Mouse (Mus musculus): Measurements from ENCODE around the gene Ccr4. TPM values are rescaled to one million over a fixed set of nuclear protein-coding genes. Genes with fewer than 3 reads are reported as not detected.

The Ccr4 gene
- polyA plus RNA-seq, 1 experiment from 2014 or later: 0.49 TPM

DNA sequence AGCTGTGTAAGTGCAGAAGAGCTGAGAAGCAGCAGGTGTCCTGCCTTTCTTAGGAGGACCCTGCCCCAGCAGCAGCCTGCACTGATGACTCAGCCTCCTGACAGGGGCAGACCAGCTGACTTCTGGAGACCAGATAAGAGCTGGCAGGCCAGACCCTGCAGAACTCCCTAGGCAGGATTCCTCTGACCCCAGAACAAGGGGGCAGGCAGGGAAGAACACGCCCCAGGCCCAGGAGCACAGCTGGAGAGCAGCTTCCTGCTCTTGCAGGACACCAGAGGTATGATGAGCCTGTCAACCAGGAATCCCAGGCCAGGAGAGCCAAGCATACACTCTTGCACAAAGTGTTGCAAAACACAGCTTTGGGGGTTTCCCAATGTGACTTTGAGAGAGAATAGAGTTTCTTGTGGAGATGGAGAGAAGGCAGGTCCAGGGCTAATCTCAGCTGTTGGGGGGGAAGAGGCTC, 36.6 kb upstream of the Ccr4 start:
- no peaks in the 10 kb centered on the region for H3K27me3 ChIP-seq (ENCODE audit: insufficient read depth, low read length)
- H3K4me2 ChIP-seq (replicated peaks; ENCODE audit: low read depth, low read length): no peak overlapping the region
- H3K4me1 ChIP-seq (ENCODE audit: insufficient read depth, low read length): peaks cover 50% of the 10 kb centered on the region
- 35% methylated on average over 1 of the region's 1 CpGs for WGBS
- ATAC-seq (ENCODE audit: low FRiP score, low TSS enrichment): no peak
- H3K27ac ChIP-seq (ENCODE audit: low read length): no peak overlapping the region
- H3K4me3 ChIP-seq (ENCODE audit: low read length): no peak overlapping the region
- no peaks in the 10 kb centered on the region for H3K9me3 ChIP-seq (ENCODE audit: low read length)
- no peak overlapping the region for H3K9ac ChIP-seq (replicated peaks; ENCODE audit: low read length)
- H3K36me3 ChIP-seq (ENCODE audit: insufficient read depth, low read length): no peaks in the 10 kb centered on the region

DNA sequence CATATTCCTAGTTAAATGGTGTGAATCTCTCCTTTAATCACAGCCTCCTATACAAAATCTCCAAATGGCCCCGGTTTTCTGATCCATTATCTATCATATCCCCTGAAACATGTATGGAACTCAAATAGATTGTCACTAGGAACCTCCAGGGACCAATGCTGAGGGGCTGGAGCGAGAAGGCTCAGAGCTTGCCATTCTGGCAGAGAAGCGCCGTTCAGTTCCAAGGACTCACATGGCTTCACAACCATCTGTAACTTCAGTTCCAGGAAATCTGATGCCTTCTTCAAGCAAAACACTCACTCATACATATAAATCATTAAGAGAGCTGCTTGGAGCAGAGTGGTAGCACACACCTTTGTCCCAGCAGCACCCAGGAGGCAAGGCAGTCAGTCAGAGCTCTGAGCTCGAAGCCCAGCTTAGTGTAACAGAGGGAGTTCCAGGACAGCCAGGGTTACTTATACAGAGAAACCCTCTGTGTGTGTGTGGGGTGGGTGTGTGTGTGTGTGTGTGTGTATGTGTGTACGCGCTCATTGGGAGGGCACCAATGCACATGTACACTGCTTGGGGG, 34.4 kb upstream of the Ccr4 start:
- peak; percentile 55; the same call in 1 of the 2 replicates for ATAC-seq (ENCODE audit: low FRiP score, low TSS enrichment)
- WGBS: 52% methylated on average over 7 of the region's 7 CpGs
- no peaks in the 10 kb centered on the region for H3K27me3 ChIP-seq (ENCODE audit: insufficient read depth, low read length)
- no peaks in the 10 kb centered on the region for H3K9me3 ChIP-seq (ENCODE audit: low read length)
- H3K9ac ChIP-seq (replicated peaks; ENCODE audit: low read length): 0 out of 2 replicates have a peak overlapping the region, but pooled peaks have one; percentile 10
- H3K27ac ChIP-seq (ENCODE audit: low read length): peak overlapping the region; percentile 64
- no peak overlapping the region for H3K4me2 ChIP-seq (replicated peaks; ENCODE audit: low read depth, low read length)
- peaks cover 30% of the 10 kb centered on the region for H3K4me1 ChIP-seq (ENCODE audit: insufficient read depth, low read length)
- no peak overlapping the region for H3K4me3 ChIP-seq (ENCODE audit: low read length)
- H3K36me3 ChIP-seq (ENCODE audit: insufficient read depth, low read length): no peaks in the 10 kb centered on the region

DNA sequence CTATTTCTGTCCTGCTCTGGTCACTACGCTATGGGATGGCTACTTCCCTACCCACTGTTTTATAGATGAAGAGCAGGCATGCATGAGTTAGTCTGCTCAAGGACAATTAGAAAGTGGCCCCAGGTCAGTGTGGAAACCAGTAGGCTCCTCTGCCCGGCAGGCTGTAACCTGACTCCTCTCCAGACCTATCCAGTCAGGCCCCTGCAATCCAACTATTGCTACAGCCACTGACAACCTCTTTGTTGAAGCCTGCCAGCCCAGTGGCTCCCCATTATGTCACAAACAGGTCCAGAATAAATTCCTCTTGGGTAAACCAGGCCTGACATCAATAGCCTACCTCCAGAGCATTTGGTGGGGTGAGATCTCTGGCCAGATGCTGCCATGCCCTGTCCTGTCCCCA, 31.9 kb upstream of the Ccr4 start:
- peaks cover 33% of the 10 kb centered on the region for H3K4me1 ChIP-seq (ENCODE audit: insufficient read depth, low read length)
- H3K36me3 ChIP-seq (ENCODE audit: insufficient read depth, low read length): no peaks in the 10 kb centered on the region
- H3K4me3 ChIP-seq (ENCODE audit: low read length): no peak overlapping the region
- H3K9me3 ChIP-seq (ENCODE audit: low read length): no peaks in the 10 kb centered on the region
- ATAC-seq (ENCODE audit: low FRiP score, low TSS enrichment): peak; percentile 81
- 27% methylated on average over 2 of the region's 2 CpGs for WGBS
- no peaks in the 10 kb centered on the region for H3K27me3 ChIP-seq (ENCODE audit: insufficient read depth, low read length)
- H3K9ac ChIP-seq (replicated peaks; ENCODE audit: low read length): 0 out of 2 replicates have a peak overlapping the region, but pooled peaks have one; percentile 13
- H3K4me2 ChIP-seq (replicated peaks; ENCODE audit: low read depth, low read length): no peak overlapping the region
- peak overlapping the region; percentile 54 for H3K27ac ChIP-seq (ENCODE audit: low read length)

DNA sequence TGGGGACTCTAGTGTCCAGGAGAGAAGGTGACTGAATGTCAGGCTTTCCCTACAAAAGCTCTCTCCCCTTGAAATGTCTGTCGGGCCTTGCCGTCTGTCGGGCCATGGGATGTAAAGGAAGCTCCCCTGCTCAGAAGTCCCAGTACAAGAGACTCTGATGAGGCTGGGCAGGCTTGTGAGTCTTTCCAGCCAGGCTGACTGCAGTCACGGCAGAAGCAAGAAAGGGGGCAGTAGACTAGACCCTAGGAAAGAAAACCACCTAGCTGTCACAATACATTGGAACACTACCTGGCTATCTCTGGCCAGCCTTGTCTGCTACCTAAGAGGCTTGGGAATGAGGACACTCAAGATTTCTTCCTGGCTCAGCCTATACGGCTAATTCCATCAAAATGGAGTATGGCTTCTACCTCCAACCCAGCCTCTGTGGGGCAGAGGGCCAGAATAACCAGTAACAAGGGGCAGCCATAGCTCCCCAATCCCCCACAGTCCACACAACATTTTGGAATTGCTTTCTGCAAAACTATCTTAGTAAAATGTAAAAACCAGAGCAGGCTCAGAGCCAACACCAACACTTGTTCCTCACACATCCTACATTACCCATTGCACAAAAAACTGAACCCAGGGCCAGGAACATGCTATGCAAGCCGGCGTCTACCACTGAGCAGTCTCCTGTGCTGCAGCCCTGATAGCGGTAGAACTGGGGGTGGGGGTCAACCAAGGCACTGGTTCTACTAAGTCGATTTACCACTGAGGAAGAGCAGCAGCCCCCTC, 30.2 kb upstream of the Ccr4 start:
- Histone ChIP-seq H3K27me3 (ENCODE audit: insufficient read depth, low read length) (no peaks in the 10 kb centered on the region), H3K4me2 (replicated peaks; ENCODE audit: low read depth, low read length) (no peak overlapping the region), H3K9me3 (ENCODE audit: low read length) (no peaks in the 10 kb centered on the region), H3K4me3 (ENCODE audit: low read length) (no peak overlapping the region), H3K36me3 (ENCODE audit: insufficient read depth, low read length) (no peaks in the 10 kb centered on the region), H3K27ac (ENCODE audit: low read length) (no peak overlapping the region), H3K4me1 (ENCODE audit: insufficient read depth, low read length) (peaks cover 49% of the 10 kb centered on the region), H3K9ac (replicated peaks; ENCODE audit: low read length) (no peak overlapping the region)
- 82% methylated on average over 9 of the region's 9 CpGs for WGBS
- no peak for ATAC-seq (ENCODE audit: low FRiP score, low TSS enrichment)

DNA sequence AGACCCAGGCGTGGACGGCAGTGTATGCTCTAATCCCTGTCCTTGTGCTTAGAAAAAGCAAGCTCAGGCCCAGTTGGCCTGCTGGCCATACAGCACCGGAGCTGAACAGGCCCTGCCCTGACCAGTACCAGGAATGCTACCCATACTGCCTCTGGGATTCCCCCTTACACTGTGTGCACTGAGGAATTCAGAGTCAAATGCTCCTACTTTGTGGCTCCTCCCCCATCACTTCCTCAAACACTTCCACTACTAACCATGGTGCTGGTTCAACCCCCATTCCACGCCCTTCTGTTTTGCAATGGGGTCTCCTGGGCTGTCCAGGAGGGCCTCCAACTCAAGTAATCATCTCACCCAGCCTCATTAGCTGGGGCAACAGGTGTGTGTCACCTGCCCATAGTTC, 29.1 kb upstream of the Ccr4 start:
- Histone ChIP-seq H3K27ac (ENCODE audit: low read length) (no peak overlapping the region), H3K36me3 (ENCODE audit: insufficient read depth, low read length) (no peaks in the 10 kb centered on the region), H3K9ac (replicated peaks; ENCODE audit: low read length) (no peak overlapping the region), H3K4me1 (ENCODE audit: insufficient read depth, low read length) (peaks cover 47% of the 10 kb centered on the region), H3K9me3 (ENCODE audit: low read length) (no peaks in the 10 kb centered on the region), H3K4me2 (replicated peaks; ENCODE audit: low read depth, low read length) (no peak overlapping the region), H3K27me3 (ENCODE audit: insufficient read depth, low read length) (no peaks in the 10 kb centered on the region), H3K4me3 (ENCODE audit: low read length) (no peak overlapping the region)
- WGBS: 79% methylated on average over 4 of the region's 4 CpGs
- peak; percentile 35; the same call in 1 of the 2 replicates for ATAC-seq (ENCODE audit: low FRiP score, low TSS enrichment)

DNA sequence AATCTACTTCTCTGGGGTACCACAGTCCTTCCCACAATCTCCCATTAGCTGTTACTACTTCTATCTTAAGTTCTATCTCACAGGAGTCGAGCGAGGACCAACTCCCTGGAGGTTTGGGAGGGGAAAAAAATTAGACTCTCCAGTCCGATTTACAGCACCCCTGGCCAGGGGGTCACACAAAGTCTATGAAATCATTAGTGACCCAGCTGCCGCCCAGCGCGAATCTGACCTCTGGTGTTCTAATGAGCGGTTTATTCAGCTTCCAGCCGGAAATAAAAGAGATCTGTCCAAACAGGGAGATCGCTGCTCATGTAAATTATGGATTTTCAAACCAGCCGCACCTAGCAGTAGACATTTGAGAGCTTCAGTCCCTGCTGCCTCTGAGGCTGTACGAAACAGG, 26.6 kb upstream of the Ccr4 start:
- 8% methylated on average over 11 of the region's 11 CpGs for WGBS
- Histone ChIP-seq H3K4me2 (replicated peaks; ENCODE audit: low read depth, low read length) (peak overlapping the region; percentile 39), H3K4me3 (ENCODE audit: low read length) (no peak overlapping the region), H3K27me3 (ENCODE audit: insufficient read depth, low read length) (no peaks in the 10 kb centered on the region), H3K27ac (ENCODE audit: low read length) (peak overlapping the region; percentile 53), H3K4me1 (ENCODE audit: insufficient read depth, low read length) (peaks cover 51% of the 10 kb centered on the region), H3K36me3 (ENCODE audit: insufficient read depth, low read length) (no peaks in the 10 kb centered on the region), H3K9me3 (ENCODE audit: low read length) (no peaks in the 10 kb centered on the region), H3K9ac (replicated peaks; ENCODE audit: low read length) (peak overlapping the region; percentile 35; the same call in 1 of the 2 replicates)
- no peak for ATAC-seq (ENCODE audit: low FRiP score, low TSS enrichment)

DNA sequence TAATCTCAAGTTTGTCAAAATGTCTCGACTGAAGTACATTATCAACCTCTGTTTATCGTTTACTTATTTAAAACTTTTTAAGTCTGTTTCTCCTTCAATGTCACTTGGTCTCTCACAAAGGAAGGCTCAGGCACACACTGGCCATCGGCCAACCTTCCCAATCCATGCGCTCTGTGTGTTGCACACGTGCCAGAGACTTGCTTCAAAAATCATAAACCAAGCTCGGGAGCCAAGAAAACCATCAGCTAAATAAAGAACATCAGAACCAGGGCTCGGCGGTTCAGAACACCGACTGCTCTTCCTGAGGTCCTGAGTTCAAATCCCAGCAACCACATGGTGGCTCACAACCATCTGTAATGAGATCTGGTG, 23.9 kb upstream of the Ccr4 start:
- H3K4me1 ChIP-seq (ENCODE audit: insufficient read depth, low read length): peaks cover 63% of the 10 kb centered on the region
- H3K4me3 ChIP-seq (ENCODE audit: low read length): no peak overlapping the region
- no peak overlapping the region for H3K9ac ChIP-seq (replicated peaks; ENCODE audit: low read length)
- no peak overlapping the region for H3K4me2 ChIP-seq (replicated peaks; ENCODE audit: low read depth, low read length)
- H3K9me3 ChIP-seq (ENCODE audit: low read length): no peaks in the 10 kb centered on the region
- H3K27me3 ChIP-seq (ENCODE audit: insufficient read depth, low read length): no peaks in the 10 kb centered on the region
- H3K36me3 ChIP-seq (ENCODE audit: insufficient read depth, low read length): no peaks in the 10 kb centered on the region
- H3K27ac ChIP-seq (ENCODE audit: low read length): peak overlapping the region; percentile 77
- 46% methylated on average over 9 of the region's 9 CpGs for WGBS
- no peak for ATAC-seq (ENCODE audit: low FRiP score, low TSS enrichment)

DNA sequence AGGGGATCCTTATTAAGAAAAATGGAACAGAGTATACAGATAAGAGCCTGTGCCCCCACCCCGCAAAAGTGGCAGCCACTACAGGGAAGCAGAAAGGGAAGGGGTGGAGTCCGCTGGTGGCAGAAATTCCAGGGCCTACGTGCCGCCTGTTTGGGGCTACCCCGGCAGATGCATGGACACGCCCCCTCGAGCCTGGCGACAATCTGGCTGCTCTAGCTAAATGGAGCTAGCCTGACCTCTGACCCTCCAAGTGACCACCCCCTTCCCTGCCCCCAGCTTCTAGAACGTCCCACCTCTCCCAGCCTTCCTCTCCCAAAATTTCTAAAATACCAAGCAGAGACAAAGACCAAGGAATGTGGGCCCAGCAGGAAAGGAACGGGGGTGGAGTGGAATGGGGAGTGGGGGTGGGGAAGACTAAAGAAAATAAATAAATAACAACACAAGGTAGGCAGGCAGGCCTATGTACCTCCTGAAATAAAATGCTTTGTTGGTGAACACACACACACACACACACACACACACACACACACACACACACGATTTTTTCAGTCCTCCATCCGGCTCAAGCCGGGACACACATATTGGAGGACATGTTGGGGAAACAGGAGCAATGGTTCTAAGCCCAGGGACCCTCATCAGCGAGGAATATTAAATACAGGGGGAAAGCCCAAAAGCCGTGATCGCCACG, 23.4 kb upstream of the Ccr4 start:
- Histone ChIP-seq H3K27me3 (ENCODE audit: insufficient read depth, low read length) (no peaks in the 10 kb centered on the region), H3K9me3 (ENCODE audit: low read length) (no peaks in the 10 kb centered on the region), H3K9ac (replicated peaks; ENCODE audit: low read length) (0 out of 2 replicates have a peak overlapping the region, but pooled peaks have one; percentile 9), H3K27ac (ENCODE audit: low read length) (peak overlapping the region; percentile 77), H3K4me3 (ENCODE audit: low read length) (no peak overlapping the region), H3K36me3 (ENCODE audit: insufficient read depth, low read length) (no peaks in the 10 kb centered on the region), H3K4me2 (replicated peaks; ENCODE audit: low read depth, low read length) (peak overlapping the region; percentile 30), H3K4me1 (ENCODE audit: insufficient read depth, low read length) (peaks cover 63% of the 10 kb centered on the region)
- peak; percentile 57 for ATAC-seq (ENCODE audit: low FRiP score, low TSS enrichment)
- WGBS: 20% methylated on average over 17 of the region's 17 CpGs

DNA sequence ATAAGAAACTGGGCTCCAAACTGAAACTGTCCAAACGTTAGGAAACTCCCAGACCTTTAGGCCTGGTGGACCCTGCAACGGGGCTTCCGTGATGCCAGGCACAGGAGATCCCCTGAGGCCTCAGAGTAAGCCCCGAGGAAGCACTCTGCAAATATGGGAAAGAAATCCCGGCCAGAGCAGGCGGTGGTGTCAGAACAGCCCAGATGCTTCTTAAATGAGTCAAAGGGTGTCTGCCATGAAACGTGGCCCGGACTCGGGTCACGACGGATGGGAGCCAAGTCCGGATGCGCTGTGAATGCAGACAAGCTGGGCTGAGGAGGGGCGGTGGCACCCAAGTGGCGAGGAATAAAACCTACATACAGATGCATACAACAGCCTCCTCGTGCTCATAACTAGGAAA, 22.4 kb upstream of the Ccr4 start:
- no peaks in the 10 kb centered on the region for H3K36me3 ChIP-seq (ENCODE audit: insufficient read depth, low read length)
- H3K9me3 ChIP-seq (ENCODE audit: low read length): no peaks in the 10 kb centered on the region
- H3K4me2 ChIP-seq (replicated peaks; ENCODE audit: low read depth, low read length): peak overlapping the region; percentile 54
- peak overlapping the region; percentile 42 for H3K9ac ChIP-seq (replicated peaks; ENCODE audit: low read length)
- ATAC-seq (ENCODE audit: low FRiP score, low TSS enrichment): peak; percentile 49; the same call in 1 of the 2 replicates
- no peaks in the 10 kb centered on the region for H3K27me3 ChIP-seq (ENCODE audit: insufficient read depth, low read length)
- 4% methylated on average over 16 of the region's 16 CpGs for WGBS
- peaks cover 60% of the 10 kb centered on the region for H3K4me1 ChIP-seq (ENCODE audit: insufficient read depth, low read length)
- peak overlapping the region; percentile 27 for H3K4me3 ChIP-seq (ENCODE audit: low read length)
- peak overlapping the region; percentile 85 for H3K27ac ChIP-seq (ENCODE audit: low read length)
